30 mouse cellular contexts compared by ENCODE assay signal in genomic region chr1:186407656-186408055, GRCm38 (mm10).
DNase-seq lines count a peak whose midpoint lies in the region; ATAC-seq lines count a peak whose summit lies in the region.
"Had no signal": no experiment of that assay in that cellular context is flagged by ENCODE, and none has a peak within 500 bp of the region (broad histone marks: within the 10 kb centered on the region; RNA-seq: fewer than 3 reads in every experiment).

No protein-coding gene starts in this region.

- intact Hi-C loops in heart, postnatal 14 days (cut with DNase I): loop anchor here (5.0 kb wide), 1 partner anchor 140 kb away; no protein-coding TSS in a partner anchor

- 53% methylated on average over 8 of the region's 8 CpGs for WGBS in heart, embryonic 11.5 days (ENCODE audit: insufficient replicate concordance)
- 69% methylated on average over 8 of the region's 8 CpGs for WGBS in lung, embryonic 16.5 days

- DNase-seq in heart, adult 11 months: peak; percentile 96
- DNase-seq in lung, postnatal 10 days: no peak
- peak; percentile 21 to 31 for DNase-seq in heart, postnatal 14 days
- DNase-seq in retina, postnatal 1 day: peak; percentile 26
- DNase-seq in adrenal gland, adult (ENCODE audit: inconsistent age in 2 of 2, low spot score in 1 of 2): no peak
- no peak for DNase-seq in urinary bladder, adult 2 months (ENCODE audit: low spot score)
- DNase-seq: adrenal gland, postnatal 25 days; cerebellum, adult 2 months; cerebellum, postnatal 14 days; gastrocnemius, postnatal 36 days; kidney, adult 11 months; kidney, postnatal 36 days; liver, postnatal 0 days; right cerebral cortex, adult 18-20 months; thymus, adult 18-20 months; thymus, postnatal 25 days had no signal

- no peak overlapping the region for H3K27ac ChIP-seq in heart, embryonic 11.5 days (ENCODE audit: low read depth, low read length)
- H3K27ac ChIP-seq in lung, embryonic 16.5 days (ENCODE audit: low read length): no peak overlapping the region
- H3K27ac ChIP-seq: forebrain, embryonic 13.5 days; heart, embryonic 13.5 days; hindbrain, embryonic 14.5 days; kidney, embryonic 15.5 days; liver, embryonic 12.5 days; macrophage; midbrain, embryonic 13.5 days; neural tube, embryonic 15.5 days; stomach, postnatal 0 days had no signal

- H3K4me2 ChIP-seq in heart, embryonic 11.5 days: no peak overlapping the region
- no peak overlapping the region for H3K4me2 ChIP-seq in lung, embryonic 16.5 days (ENCODE audit: low read depth, low read length)
- H3K4me2 ChIP-seq: forebrain, embryonic 13.5 days; heart, embryonic 13.5 days; hindbrain, embryonic 14.5 days; kidney, embryonic 15.5 days; liver, embryonic 12.5 days; midbrain, embryonic 13.5 days; neural tube, embryonic 15.5 days had no signal

- H3K9me3 ChIP-seq in heart, embryonic 11.5 days (replicated peaks; ENCODE audit: control insufficient read depth, low read length): no peaks in the 10 kb centered on the region
- no peaks in the 10 kb centered on the region for H3K9me3 ChIP-seq in lung, embryonic 16.5 days (ENCODE audit: control insufficient read depth, low read length)
- H3K9me3 ChIP-seq: forebrain, embryonic 13.5 days; heart, embryonic 13.5 days; kidney, embryonic 15.5 days; liver, embryonic 12.5 days; midbrain, embryonic 13.5 days; neural tube, embryonic 15.5 days had no signal

- no peak overlapping the region for H3K9ac ChIP-seq in heart, embryonic 11.5 days (ENCODE audit: low read depth, low read length)
- H3K9ac ChIP-seq in lung, embryonic 16.5 days (ENCODE audit: low read length): no peak overlapping the region
- H3K9ac ChIP-seq: forebrain, embryonic 13.5 days; heart, embryonic 13.5 days; hindbrain, embryonic 14.5 days; kidney, embryonic 15.5 days; liver, embryonic 12.5 days; liver, postnatal 0 days; midbrain, embryonic 13.5 days; neural tube, embryonic 15.5 days had no signal

- ATAC-seq in heart, embryonic 11.5 days (replicated peaks; ENCODE audit: insufficient number of reproducible peaks, low FRiP score, low TSS enrichment): no peak
- ATAC-seq in lung, embryonic 16.5 days (ENCODE audit: low read depth): peak; percentile 36; the same call in 1 of the 2 replicates
- ATAC-seq: forebrain, embryonic 13.5 days; inflammation-experienced regulatory T-cells, adult 6 months; liver, embryonic 12.5 days; liver, postnatal 0 days; lung, postnatal 0 days; midbrain, embryonic 13.5 days had no signal

- H3K4me3 ChIP-seq in heart, embryonic 11.5 days (ENCODE audit: low read depth, low read length): no peak overlapping the region
- no peak overlapping the region for H3K4me3 ChIP-seq in lung, embryonic 16.5 days (ENCODE audit: low read length)
- H3K4me3 ChIP-seq: erythroblast, embryonic 14.5 days; forebrain, embryonic 13.5 days; heart, embryonic 13.5 days; kidney, embryonic 15.5 days; liver, embryonic 12.5 days; midbrain, embryonic 13.5 days; neural tube, embryonic 15.5 days had no signal

- H3K27me3 ChIP-seq in heart, embryonic 11.5 days (ENCODE audit: control insufficient read depth, insufficient read depth, low read length): no peaks in the 10 kb centered on the region
- no peaks in the 10 kb centered on the region for H3K27me3 ChIP-seq in lung, embryonic 16.5 days (ENCODE audit: control insufficient read depth, insufficient read depth, low read depth, low read length)
- H3K27me3 ChIP-seq: forebrain, embryonic 13.5 days; heart, embryonic 13.5 days; kidney, embryonic 15.5 days; liver, embryonic 12.5 days; neural tube, embryonic 15.5 days had no signal

- H3K36me3 ChIP-seq in heart, embryonic 11.5 days (ENCODE audit: control insufficient read depth, insufficient read depth, low read length): no peaks in the 10 kb centered on the region
- H3K36me3 ChIP-seq in lung, embryonic 16.5 days (ENCODE audit: control insufficient read depth, insufficient read depth, low read length): no peaks in the 10 kb centered on the region
- H3K36me3 ChIP-seq: heart, embryonic 13.5 days; kidney, embryonic 15.5 days; liver, embryonic 12.5 days; midbrain, embryonic 13.5 days; neural tube, embryonic 15.5 days had no signal

- peaks cover 15% of the 10 kb centered on the region; the same call in 1 of the 2 replicates for H3K4me1 ChIP-seq in heart, embryonic 11.5 days (ENCODE audit: control insufficient read depth, insufficient read depth, low read length)
- H3K4me1 ChIP-seq in lung, embryonic 16.5 days (replicated peaks; ENCODE audit: control insufficient read depth, insufficient read depth, low read length): peaks cover 18% of the 10 kb centered on the region
- H3K4me1 ChIP-seq: liver, embryonic 12.5 days had no signal

Comparison
In these comparisons a context has a peak if more than half of its experiments do, and no peak if none do; other contexts are left out.
1. DNase-seq: peak in heart, adult 11 months (single experiment), heart, postnatal 14 days (2 of 2) and retina, postnatal 1 day (single experiment); none in lung, postnatal 10 days (single experiment), adrenal gland, adult (0 of 2) and urinary bladder, adult 2 months (single experiment).